Mouse (Mus musculus) midbrain, embryonic 15.5 days (tissue): ENCODE measurements around the gene Gje1. TPM values are rescaled to one million over a fixed set of nuclear protein-coding genes. Genes with fewer than 3 reads are reported as not detected.

Experiments used
- ATAC-seq: fragments of 200-750 bp; cut with Nextera tagmentation; replicated peaks from 2 replicates; pipeline ENCODE4 v1.8.0; 2017; ENCODE audit warnings: moderate TSS enrichment
- H3K27ac ChIP-seq: fragments of 300-500 bp; sonication (generic); 2 replicates; pipeline ENCODE4 v1.5.1; 2015; ENCODE audit warnings: mild to moderate bottlenecking, inconsistent platforms
- H3K27me3 ChIP-seq: fragments of 300-500 bp; sonication (generic); replicated peaks from 2 replicates; pipeline ENCODE4 v1.6.1; 2015; ENCODE audit warnings: inconsistent platforms
- H3K36me3 ChIP-seq: fragments of 300-500 bp; sonication (generic); replicated peaks from 2 replicates; pipeline ENCODE4 v1.6.1; 2015; ENCODE audit warnings: inconsistent platforms
- H3K4me1 ChIP-seq: fragments of 300-500 bp; sonication (generic); 2 replicates; pipeline ENCODE4 v1.6.1; 2015; ENCODE audit warnings: inconsistent platforms
- H3K4me2 ChIP-seq: fragments of 300-500 bp; sonication (generic); 2 replicates; pipeline ENCODE4 v1.6.1; 2015; ENCODE audit warnings: inconsistent platforms, mild to moderate bottlenecking, moderate library complexity
- H3K4me3 ChIP-seq: fragments of 300-500 bp; sonication (generic); 2 replicates; pipeline ENCODE4 v1.5.1; 2015; ENCODE audit warnings: mild to moderate bottlenecking, inconsistent platforms
- H3K9ac ChIP-seq: fragments of 300-500 bp; sonication (generic); 2 replicates; pipeline ENCODE4 v1.6.1; 2015; ENCODE audit warnings: mild to moderate bottlenecking, inconsistent platforms
- H3K9me3 ChIP-seq: fragments of 300-500 bp; sonication (generic); 2 replicates; pipeline ENCODE4 v1.6.1; 2016; ENCODE audit warnings: inconsistent platforms
- WGBS: fragments of 180-500 bp; shearing (Covaris S2); methylation state at CpG from one replicate; pipeline ENCODE4 v1.1.7; 2015; ENCODE audit warnings: mixed read lengths; 5-methylcytosine and 5-hydroxymethylcytosine counted together
- polyA plus RNA-seq: library from polyadenylated mRNA; unstranded; fragments of >200 nt; fragmentation: Nextera tagmentation; extraction: Ambion mirVana; gene quantifications from 2 replicates; pipeline ENCODE4 v1.2.1, GENCODE M21; 2015

Gene Gje1
- polyA plus RNA-seq, 1 experiment from 2014 or later: not detected

- Histone ChIP-seq H3K4me3 (no peak overlapping the region), H3K9me3 (no peaks in the 10 kb centered on the region), H3K9ac (no peak overlapping the region), H3K36me3 (peaks cover 11% of the 10 kb centered on the region), H3K27ac (no peak overlapping the region), H3K4me2 (no peak overlapping the region), H3K27me3 (no peaks in the 10 kb centered on the region), H3K4me1 (no peaks in the 10 kb centered on the region)
- 99% methylated on average over 2 of the region's 2 CpGs for WGBS
- ATAC-seq: no peak
Observed at GRCm38 (mm10) chr10:14666147-14666546, 51.9 kb downstream of the Gje1 start.

Other genes starting within 250 kb of the Gje1 start
- 0.82 and 1.6 TPM in 2 replicates for gene Adgrg6, start 172.6 kb downstream of the Gje1 start, polyA plus RNA-seq
- gene Vta1, start 12.7 kb downstream of the Gje1 start, polyA plus RNA-seq: 179 and 180 TPM in 2 replicates
- 1.6 and 2.6 TPM in 2 replicates for gene Nmbr, start 12.6 kb downstream of the Gje1 start, polyA plus RNA-seq